Comparison of ENCODE assay signal across 39 mouse cellular contexts in the genomic region with DNA sequence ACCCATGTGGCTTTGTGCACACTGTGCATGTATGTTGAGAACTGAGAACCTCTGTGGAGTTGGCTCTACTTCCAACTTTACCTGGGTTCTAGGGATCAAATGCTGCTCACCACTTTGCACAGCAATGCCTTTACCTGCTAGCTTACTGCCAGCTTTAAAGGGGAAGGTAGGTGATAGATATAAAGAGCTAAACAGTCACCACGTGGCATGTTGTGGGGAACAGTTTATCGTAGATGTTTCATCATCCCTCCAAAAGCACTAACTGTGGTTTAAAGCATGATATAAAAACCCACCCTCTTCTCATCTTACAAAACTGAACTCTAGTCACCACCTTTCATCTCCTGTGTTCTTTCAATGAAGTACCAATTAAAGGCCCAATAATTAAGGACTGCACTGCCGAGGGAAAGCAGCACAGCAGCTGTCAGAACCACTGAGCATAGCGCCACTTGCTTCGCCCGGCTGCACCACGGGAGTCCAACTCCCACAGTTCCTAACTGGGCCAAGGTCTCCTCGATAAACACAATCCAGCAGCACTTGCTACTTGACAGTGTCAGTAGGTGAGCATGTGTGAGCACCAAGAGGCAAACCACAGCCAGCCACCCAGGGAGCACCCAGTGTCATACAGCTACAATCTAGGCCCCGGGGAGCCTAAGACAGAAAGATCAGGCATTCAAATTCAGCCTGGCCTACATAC. TPM values are rescaled to one million over a fixed set of nuclear protein-coding genes. Genes with fewer than 3 reads are reported as not detected.
DNase-seq lines count a peak whose midpoint lies in the region; TF ChIP-seq lines count a peak whose summit lies in the region.
"Had no signal": no experiment of that assay in that cellular context is flagged by ENCODE, and none has a peak within 500 bp of the region (broad histone marks: within the 10 kb centered on the region; RNA-seq: fewer than 3 reads in every experiment).

No protein-coding gene starts in this region.

- H3K4me3 ChIP-seq in layer of hippocampus, adult 2 months, result no peak overlapping the region
- H3K4me3 ChIP-seq: embryonic facial prominence, embryonic 13.5 days; forebrain, embryonic 10.5 days; forebrain, embryonic 15.5 days; gastrocnemius, adult 2 months; heart, embryonic 13.5 days; hindbrain, embryonic 10.5 days; hindbrain, embryonic 15.5 days; limb, embryonic 10.5 days; limb, embryonic 15.5 days; liver, embryonic 13.5 days; midbrain, embryonic 13.5 days had no signal

- H3K27ac ChIP-seq in layer of hippocampus, adult 2 months, result peak overlapping the region; percentile 39; the same call in 1 of the 2 replicates
- H3K27ac ChIP-seq: embryonic facial prominence, embryonic 13.5 days; forebrain, embryonic 10.5 days; forebrain, embryonic 15.5 days; gastrocnemius, adult 2 months; heart, embryonic 13.5 days; hindbrain, embryonic 10.5 days; hindbrain, embryonic 15.5 days; limb, embryonic 10.5 days; limb, embryonic 15.5 days; liver, embryonic 13.5 days; midbrain, embryonic 13.5 days; stomach, postnatal 0 days had no signal

- no peak for TF ChIP-seq CTCF in layer of hippocampus, adult 2 months (conservative IDR thresholded peaks at IDR 0.05)

- no peak for DNase-seq in layer of hippocampus, adult 2 months (ENCODE audit: low spot score in 2 of 2)
- no peak for DNase-seq in layer of hippocampus, adult 8-10 months (ENCODE audit: low spot score in 2 of 2)
- peak; percentile 70 for DNase-seq in adrenal gland, adult 2 months
- peak; percentile 31 for DNase-seq in adrenal gland, postnatal 14 days
- DNase-seq in left cerebral cortex, postnatal 25 days (ENCODE audit: low spot score in 2 of 2), result no peak
- no peak for DNase-seq in thymus, postnatal 4 days
- DNase-seq: B cell, adult 2 months; cerebellum, adult 18-20 months; cerebellum, postnatal 10 days; gastrocnemius, adult 2 months; gastrocnemius, postnatal 36 days; heart, postnatal 10 days; kidney, adult 18-20 months; kidney, postnatal 10 days; liver, embryonic 13.5 days; lung, adult 18-20 months; lung, postnatal 4 days; right cerebral cortex, postnatal 4 days had no signal

- intact Hi-C loops in left cerebral cortex, postnatal 25 days (cut with DNase I), result no loop called here

RNA-seq across cellular contexts. Expression of gene Srpk1, which starts 20.8 kb away (rescaled TPM):
- total RNA-seq in layer of hippocampus, adult 2 months (2021), result 10 to 100 TPM; 79.5 to 87.7 TPM
- 10 to 100 TPM; 70.6 to 94.3 (median 78.3) TPM for total RNA-seq in layer of hippocampus, adult 8-10 months (2022)
- total RNA-seq in adrenal gland, adult 2 months (2021), result 10 to 100 TPM; 60.1 to 60.6 TPM
- polyA plus RNA-seq in adrenal gland, adult 2 months (2012; rRNA removed), result 11.3 and 12.0 TPM in 2 replicates
- 57.1 and 69.7 TPM in 2 replicates for total RNA-seq in adrenal gland, postnatal 14 days (2021)
- 100 to 1,000 TPM in 1 of 2 experiments, 10 to 100 TPM in 1; 99.9 to 101 TPM for total RNA-seq in left cerebral cortex, postnatal 25 days (2021)

RNA-seq across cellular contexts. Expression of gene Lhfpl5, which starts 26.3 kb away (rescaled TPM):
- total RNA-seq in layer of hippocampus, adult 2 months (2021), result 1 to 10 TPM; 3.7 to 5.4 TPM
- 1 to 10 TPM; 3.5 to 5.3 (median 4.2) TPM for total RNA-seq in layer of hippocampus, adult 8-10 months (2022)
- total RNA-seq in adrenal gland, adult 2 months (2021), result 1 to 10 TPM; 1.7 to 2.3 TPM
- 6.6 and 9.0 TPM in 2 replicates for polyA plus RNA-seq in adrenal gland, adult 2 months (2012; rRNA removed)
- total RNA-seq in adrenal gland, postnatal 14 days (2021), result 1.7 and 3.3 TPM in 2 replicates
- 1 to 10 TPM; 1.4 to 2.8 TPM for total RNA-seq in left cerebral cortex, postnatal 25 days (2021)
- total RNA-seq: common myeloid progenitor, adult 5-6 weeks; gastrocnemius, adult 2 months; gastrocnemius, postnatal 36 days; heart, adult 8-10 months; heart, postnatal 10 days; megakaryocyte-erythroid progenitor cell, adult 5-6 weeks had no signal
- polyA plus RNA-seq: liver, embryonic 13.5 days; spleen, adult 2 months had no signal

RNA-seq across cellular contexts. Expression of gene Clps, which starts 41.1 kb away (rescaled TPM):
- not detected for total RNA-seq in layer of hippocampus, adult 2 months (2021)
- not detected for total RNA-seq in layer of hippocampus, adult 8-10 months (2022)
- total RNA-seq in adrenal gland, adult 2 months (2021), result not detected
- polyA plus RNA-seq in adrenal gland, adult 2 months (2012; rRNA removed), result 1.4 and 45.4 TPM in 2 replicates
- not detected in 2 replicates for total RNA-seq in adrenal gland, postnatal 14 days (2021)
- not detected for total RNA-seq in left cerebral cortex, postnatal 25 days (2021)
- total RNA-seq: common myeloid progenitor, adult 5-6 weeks; gastrocnemius, adult 2 months; gastrocnemius, postnatal 36 days; heart, adult 8-10 months; heart, postnatal 10 days; layer of hippocampus, postnatal 14 days; left cerebral cortex, adult 8-10 months; megakaryocyte-erythroid progenitor cell, adult 5-6 weeks had no signal
- polyA plus RNA-seq: brain, embryonic 14.5 days; embryonic facial prominence, embryonic 13.5 days; forebrain, embryonic 10.5 days; forebrain, embryonic 15.5 days; hindbrain, embryonic 10.5 days; limb, embryonic 10.5 days; neural tube, embryonic 14.5 days had no signal

RNA-seq across cellular contexts. Expression of gene Clpsl2, which starts 52.5 kb away (rescaled TPM):
- total RNA-seq in layer of hippocampus, adult 2 months (2021), result not detected
- total RNA-seq in layer of hippocampus, adult 8-10 months (2022), result not detected
- not detected for total RNA-seq in adrenal gland, adult 2 months (2021)
- polyA plus RNA-seq in adrenal gland, adult 2 months (2012; rRNA removed), result not detected in 2 replicates
- total RNA-seq in adrenal gland, postnatal 14 days (2021), result not detected in 2 replicates
- total RNA-seq in left cerebral cortex, postnatal 25 days (2021), result not detected
- total RNA-seq: common myeloid progenitor, adult 5-6 weeks; gastrocnemius, adult 2 months; gastrocnemius, postnatal 36 days; heart, adult 8-10 months; heart, postnatal 10 days; layer of hippocampus, postnatal 14 days; left cerebral cortex, adult 8-10 months; megakaryocyte-erythroid progenitor cell, adult 5-6 weeks had no signal
- polyA plus RNA-seq: embryonic facial prominence, embryonic 13.5 days; forebrain, embryonic 10.5 days; forebrain, embryonic 15.5 days; heart, embryonic 13.5 days; hindbrain, embryonic 10.5 days; hindbrain, embryonic 15.5 days; intestine, embryonic 14.5 days; limb, embryonic 10.5 days; limb, embryonic 15.5 days; liver, embryonic 13.5 days; lung, postnatal 0 days; midbrain, embryonic 13.5 days; neural tube, embryonic 14.5 days; spleen, adult 2 months; stomach, postnatal 0 days; thymus, postnatal 0 days had no signal

Comparison
In these comparisons a context has a peak if more than half of its experiments do, and no peak if none do; other contexts are left out.
1. DNase-seq: peak in adrenal gland, adult 2 months (single experiment) and adrenal gland, postnatal 14 days (single experiment); none in layer of hippocampus, adult 2 months (0 of 2), layer of hippocampus, adult 8-10 months (0 of 2), left cerebral cortex, postnatal 25 days (0 of 2) and thymus, postnatal 4 days (single experiment).